Mouse (Mus musculus) brain, embryonic 14.5 days (tissue): ENCODE results near the gene Gatm. TPM values are rescaled to one million over a fixed set of nuclear protein-coding genes. Genes with fewer than 3 reads are reported as not detected.

Source experiments
- DNase-seq: peaks from one replicate; pipeline ENCODE4 v3.0.0-alpha.2; 2011; ENCODE audit warnings: low read depth
- CTCF ChIP-seq: fragments of 200-500 bp; IDR thresholded peaks from 2 replicates; pipeline ENCODE4 v1.5.1; 2012; ENCODE audit warnings: inconsistent platforms, mild to moderate bottlenecking, moderate library complexity, borderline replicate concordance; ENCODE audit not compliant: insufficient read depth, insufficient read length; ENCODE audit errors: extremely low read depth
- POLR2A ChIP-seq: fragments of 200-500 bp; IDR thresholded peaks from 2 replicates; pipeline ENCODE4 v1.6.1; 2012; ENCODE audit warnings: mild to moderate bottlenecking, inconsistent platforms, borderline replicate concordance; ENCODE audit not compliant: poor library complexity, insufficient read depth, insufficient read length, severe bottlenecking; ENCODE audit errors: extremely low read depth
- polyA plus RNA-seq: library from polyadenylated mRNA; depleted of rRNA; stranded (reverse); fragments of >200 nt; gene quantifications from 2 replicates; pipeline ENCODE4 v1.2.3, GENCODE M21; 2012

Gene Gatm
- polyA plus RNA-seq, 1 experiment: 25.1 TPM

DNA sequence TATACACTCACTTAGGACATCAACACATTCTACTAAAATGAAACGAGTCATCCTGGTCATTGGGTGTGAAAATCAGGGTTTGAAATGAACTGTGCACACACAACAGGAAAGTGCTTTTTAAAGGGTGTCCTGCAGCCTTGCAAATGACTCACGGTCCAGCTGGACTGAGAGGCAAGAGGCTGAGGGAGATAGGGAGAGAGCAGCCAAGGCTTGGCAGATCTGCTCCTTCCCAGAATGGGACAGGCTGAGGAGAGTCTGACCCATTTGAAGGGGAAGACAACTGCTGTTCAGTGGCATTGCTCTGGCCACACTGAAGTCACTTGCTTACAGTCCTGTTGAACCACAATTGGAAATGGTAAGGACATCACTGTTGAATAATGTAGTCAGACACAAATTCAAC lies 11.4 kb downstream of the Gatm start:
- TF ChIP-seq CTCF (no peak), POLR2A (no peak)

DNA sequence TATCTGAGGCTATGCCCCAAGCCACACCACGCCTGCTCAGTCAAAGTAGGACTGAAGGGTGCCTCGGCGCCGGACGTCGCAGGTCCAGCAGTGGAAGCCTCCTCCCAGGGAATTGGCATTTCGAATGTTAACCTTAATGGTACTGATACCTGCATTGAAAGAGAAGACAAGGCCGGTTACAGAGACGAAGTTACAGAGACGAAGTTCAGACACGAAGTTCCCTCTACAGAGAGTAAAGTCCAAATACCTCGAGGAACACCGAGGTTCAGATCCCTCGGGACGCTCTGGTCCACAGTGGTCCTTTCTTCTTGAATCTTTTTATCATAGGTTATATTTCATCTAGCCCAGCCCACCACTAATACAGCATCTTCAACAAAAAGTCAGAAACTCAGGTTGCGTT lies 15.6 kb downstream of the Gatm start:
- no peak for TF ChIP-seq CTCF
- no peak for TF ChIP-seq POLR2A
- DNase-seq: no peak

More for the DNA sequence above, 11.4 kb downstream of the Gatm start:
- DNase-seq: no peak

DNA sequence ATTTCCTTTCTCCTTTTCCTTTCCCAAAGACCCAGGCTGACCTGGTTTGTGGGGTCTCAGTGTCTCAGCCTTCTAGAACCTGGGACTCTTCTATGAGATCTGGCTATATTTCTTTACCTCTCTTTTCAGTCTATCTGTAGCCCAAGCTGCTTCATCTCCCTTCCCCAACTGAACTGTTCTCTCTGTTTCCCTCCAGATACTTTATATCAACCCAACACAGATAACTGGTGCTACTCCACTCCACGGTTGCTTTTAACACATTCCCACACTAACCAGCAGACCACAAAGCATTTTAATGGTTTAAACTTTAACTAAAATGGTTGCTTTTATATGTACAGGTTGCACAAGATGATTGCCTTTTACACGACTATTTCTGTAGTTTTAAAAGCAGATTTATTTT lies 19.9 kb downstream of the Gatm start:
- TF ChIP-seq CTCF (no peak), POLR2A (no peak)
- no peak for DNase-seq

DNA sequence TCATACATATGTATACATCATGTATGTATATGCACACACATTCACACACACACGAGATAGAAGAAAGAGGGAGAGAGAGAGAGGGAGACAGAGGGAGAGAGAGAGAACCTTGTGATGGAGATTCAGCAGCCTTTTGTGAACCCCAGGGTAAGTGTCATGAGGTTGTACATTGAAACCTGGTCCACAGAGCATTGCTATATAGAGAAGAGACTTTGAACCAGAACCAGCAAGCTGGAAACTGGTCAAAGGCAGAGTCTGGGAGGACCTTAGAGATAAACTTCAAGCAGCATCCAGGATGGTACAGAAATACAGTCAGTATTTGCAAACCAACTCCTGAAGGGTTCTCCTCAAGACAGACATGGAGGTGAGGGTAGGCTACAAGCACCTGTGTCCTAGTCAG lies 20.8 kb downstream of the Gatm start:
- TF ChIP-seq CTCF: no peak
- no peak for TF ChIP-seq POLR2A
- no peak for DNase-seq

DNA sequence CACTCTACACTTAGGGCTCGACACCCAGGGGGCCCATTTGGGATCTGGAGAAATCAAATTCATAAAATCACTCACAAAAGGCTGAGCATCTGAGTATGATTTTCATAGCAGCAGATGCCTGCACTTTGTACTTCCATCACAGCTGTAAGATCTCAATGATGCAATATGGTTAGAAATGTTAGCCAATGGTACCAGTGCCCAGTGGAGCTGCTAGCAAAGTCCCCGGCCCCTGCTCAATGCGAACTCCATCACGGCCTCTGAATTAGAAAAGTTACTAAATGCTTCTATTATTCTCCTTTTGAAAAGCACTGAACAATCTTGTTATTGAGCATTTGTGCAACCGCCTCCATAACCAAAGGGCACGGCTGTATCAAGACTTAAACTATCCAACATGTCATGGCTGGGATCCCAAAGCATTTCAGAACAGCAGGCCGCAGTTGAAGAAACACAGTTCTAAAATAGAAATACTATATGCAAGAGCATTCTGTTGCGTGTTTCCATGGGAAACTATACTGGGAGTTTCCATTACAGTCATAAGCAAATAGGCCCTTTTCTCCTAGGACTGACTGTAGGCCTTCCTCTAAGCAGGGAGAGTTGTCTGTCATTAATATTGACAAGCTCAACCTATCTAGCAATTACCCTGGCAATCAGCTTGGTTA lies 23.1 kb downstream of the Gatm start:
- TF ChIP-seq POLR2A: no peak
- TF ChIP-seq CTCF: no peak
- no peak for DNase-seq

DNA sequence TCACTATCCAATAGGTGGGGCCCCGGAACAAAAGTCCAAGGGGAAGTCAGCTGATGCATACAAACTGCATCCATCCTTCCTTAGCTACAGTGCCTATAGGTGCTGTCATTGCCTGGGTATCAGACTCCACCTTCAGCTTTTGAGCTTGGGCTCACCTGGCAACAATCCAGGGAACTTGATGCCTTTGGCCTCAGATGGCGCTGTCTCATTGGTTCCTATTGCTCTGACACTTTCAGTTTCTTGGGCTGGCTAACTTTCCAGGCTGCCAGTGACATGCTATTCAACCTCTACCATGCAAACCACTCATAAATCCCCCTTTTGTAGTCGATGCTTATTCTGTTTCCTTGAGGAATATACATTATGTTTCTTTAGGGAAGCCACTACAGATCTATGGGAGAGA lies 24.8 kb downstream of the Gatm start:
- no peak for DNase-seq
- TF ChIP-seq CTCF (no peak), POLR2A (no peak)

DNA sequence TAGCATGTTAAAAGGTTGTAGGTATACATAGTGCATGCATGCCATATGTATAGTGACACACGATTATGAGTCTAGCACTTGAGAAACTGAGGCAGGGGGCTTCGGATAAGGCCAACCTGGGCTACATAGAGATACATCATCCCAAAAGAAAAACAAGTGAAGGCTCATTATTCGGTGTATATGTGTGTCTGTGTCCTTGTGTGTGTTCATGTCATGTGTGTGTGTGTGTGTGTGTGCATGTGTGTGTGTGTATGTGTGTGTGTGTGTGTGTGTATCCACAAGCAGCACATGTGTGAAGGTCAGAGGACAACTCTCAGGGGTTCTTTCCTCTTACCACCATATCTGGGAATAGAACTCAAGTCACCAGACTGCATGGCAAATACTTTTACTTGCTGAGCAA lies 28.8 kb downstream of the Gatm start:
- TF ChIP-seq POLR2A (no peak), CTCF (no peak)
- no peak for DNase-seq

DNA sequence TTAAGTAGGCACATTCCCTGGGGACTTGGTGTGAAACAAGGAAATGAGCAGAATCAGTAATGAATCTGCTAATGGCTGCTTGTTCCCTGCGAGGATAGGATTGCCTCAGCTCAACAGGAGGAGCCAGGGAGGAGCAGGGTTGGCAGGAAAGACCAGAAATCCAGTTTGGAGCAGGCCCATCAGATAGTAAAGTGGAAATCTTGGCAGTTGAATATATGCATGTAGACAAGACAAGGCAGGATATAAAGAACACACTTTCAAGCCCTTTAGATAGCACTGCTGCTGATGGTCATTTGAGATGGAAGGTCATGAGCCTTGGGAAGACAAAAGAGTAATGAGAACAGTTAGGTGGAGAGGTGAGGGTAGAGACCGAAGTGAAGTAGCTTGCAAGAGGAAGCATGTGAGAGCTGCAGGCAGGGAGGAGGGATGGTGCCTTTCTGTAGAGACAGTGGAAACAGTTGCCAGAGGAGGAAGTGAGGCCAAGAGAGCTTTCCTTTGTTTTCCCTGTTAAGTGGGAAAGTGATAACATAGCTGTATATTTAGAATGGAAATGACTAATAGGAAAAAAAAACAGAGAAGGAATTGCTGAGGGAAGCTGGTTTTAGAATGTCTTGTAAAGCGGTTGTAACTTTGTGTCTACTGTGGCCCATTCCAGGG lies 29.6 kb downstream of the Gatm start:
- peak; percentile 26 for DNase-seq
- TF ChIP-seq CTCF: no peak
- no peak for TF ChIP-seq POLR2A

DNA sequence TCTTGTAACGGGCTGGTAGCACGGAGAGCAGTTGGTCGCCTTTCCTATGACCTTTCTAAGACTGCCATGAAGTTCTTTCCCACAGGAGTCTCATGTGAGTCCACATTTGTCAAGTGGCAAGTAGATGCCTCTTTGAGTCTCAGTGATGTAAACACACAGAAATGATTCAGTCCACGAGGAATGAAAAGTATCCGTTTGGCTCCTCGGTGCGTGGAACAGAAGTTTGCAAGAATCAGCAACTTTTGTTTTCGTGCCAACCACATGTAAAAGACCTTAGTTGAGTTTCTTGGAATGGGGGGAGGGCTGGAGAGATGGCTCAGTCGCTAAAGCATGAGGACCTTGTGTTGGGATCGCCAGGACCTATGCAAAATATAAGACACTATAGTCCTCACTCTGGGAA lies 30.7 kb downstream of the Gatm start:
- no peak for DNase-seq
- TF ChIP-seq POLR2A (no peak), CTCF (no peak)

DNA sequence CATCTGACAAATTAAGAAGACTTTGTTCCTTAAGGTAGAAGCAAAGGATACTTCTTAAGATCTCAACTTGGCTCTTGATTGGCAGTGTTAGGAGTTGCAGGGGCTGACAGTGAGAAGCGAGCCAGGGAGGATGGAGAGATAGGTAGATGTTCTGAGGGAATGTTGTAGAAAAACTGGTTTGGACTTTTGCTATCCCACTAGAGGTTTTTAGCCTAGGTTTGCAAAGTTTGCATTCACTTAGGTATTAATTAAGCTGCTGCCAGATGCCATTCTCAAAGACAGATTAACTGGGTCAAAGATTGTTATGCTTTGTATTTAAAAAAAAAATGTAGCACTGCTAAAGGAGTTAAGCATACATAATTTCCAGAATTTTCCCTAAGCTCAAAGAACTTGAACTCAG lies 33.8 kb downstream of the Gatm start:
- DNase-seq: no peak
- TF ChIP-seq CTCF (no peak), POLR2A (no peak)

DNA sequence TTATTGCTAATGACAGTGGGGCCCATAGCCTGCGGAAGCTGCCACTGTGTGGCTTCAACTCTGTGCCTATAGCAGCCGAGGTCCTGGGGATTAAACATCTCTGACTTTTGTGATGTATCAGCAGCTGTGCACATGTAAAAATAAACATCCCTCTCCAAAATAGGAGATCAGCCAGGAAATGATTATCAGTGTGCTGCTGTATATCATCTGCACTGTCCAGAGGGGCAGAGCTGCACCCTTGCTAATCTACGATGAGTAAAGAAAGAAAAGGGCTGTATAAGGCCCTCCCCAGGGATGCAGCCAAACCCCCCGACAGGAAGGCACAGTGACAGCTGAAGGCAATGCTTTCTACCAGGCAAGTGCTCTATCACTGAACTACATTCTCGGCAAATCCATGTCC lies 34.8 kb downstream of the Gatm start:
- TF ChIP-seq POLR2A (no peak), CTCF (no peak)
- no peak for DNase-seq

DNA sequence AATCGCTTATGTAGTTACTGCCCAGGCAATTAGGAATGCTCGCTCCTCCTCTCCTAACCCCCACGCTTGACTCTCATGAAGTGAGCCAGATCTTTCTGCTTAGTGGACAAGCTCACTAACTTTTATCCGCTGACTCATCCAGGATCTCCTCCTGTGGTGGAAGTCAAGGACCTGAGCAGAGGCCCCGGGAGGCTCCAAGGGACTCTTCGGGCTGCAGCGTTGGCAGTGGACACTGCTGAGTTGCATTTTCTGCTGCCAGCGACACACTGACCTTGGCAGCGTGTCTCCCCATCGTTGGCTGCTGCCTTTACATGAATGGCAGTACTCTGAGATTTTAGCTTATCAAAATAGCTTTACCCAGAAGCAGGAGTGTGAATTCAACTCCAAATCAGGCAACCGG lies 35.6 kb downstream of the Gatm start:
- TF ChIP-seq CTCF (no peak), POLR2A (no peak)
- no peak for DNase-seq
